Mouse (Mus musculus) naive thymus-derived CD4-positive, alpha-beta T cell, adult 2 months (primary cell): ENCODE measurements around the gene Cacna2d1.

Source experiments
- DNase-seq: peaks from one replicate; pipeline ENCODE4 v3.0.0-alpha.2; 2011; ENCODE audit warnings: low read depth

Cacna2d1 gene

DNA sequence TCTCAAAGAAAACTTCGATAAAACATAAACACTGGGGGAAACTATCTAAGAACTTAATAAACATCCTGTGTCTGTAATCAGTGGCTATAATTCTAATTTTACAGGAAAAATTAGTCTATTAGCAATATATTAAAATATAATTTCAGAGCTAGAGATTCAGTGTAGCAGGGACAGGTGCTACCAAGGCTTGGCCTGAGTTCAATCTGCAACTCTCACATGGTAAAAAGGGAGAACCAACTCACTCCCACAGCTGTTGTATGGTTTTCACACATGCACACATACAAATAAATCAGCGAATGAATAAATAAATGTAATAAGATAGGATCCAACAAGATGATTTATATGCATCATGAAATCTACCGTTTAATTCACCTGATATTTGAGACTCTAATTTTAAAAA lies 484.0 kb downstream of the Cacna2d1 start:
- DNase-seq, result no peak
